Comparison of ENCODE assay signal across 19 mouse cellular contexts in genomic region chr1:42471846-42472494, GRCm38 (mm10).
DNase-seq lines count a peak whose midpoint lies in the region; ATAC-seq and TF ChIP-seq lines count a peak whose summit lies in the region.
"Had no signal": no experiment of that assay in that cellular context is flagged by ENCODE, and none has a peak within 500 bp of the region (broad histone marks: within the 10 kb centered on the region; RNA-seq: fewer than 3 reads in every experiment).

No protein-coding gene starts in this region.

- no peak for TF ChIP-seq CTCF in hindbrain, postnatal 0 days (IDR thresholded peaks at IDR 0.05; ENCODE audit: low read depth)

- H3K9me3 ChIP-seq in forebrain, embryonic 15.5 days = no peaks in the 10 kb centered on the region
- no peaks in the 10 kb centered on the region for H3K9me3 ChIP-seq in hindbrain, postnatal 0 days (ENCODE audit: low read length)
- no peaks in the 10 kb centered on the region for H3K9me3 ChIP-seq in neural tube, embryonic 12.5 days
- H3K9me3 ChIP-seq in heart, embryonic 10.5 days = no peaks in the 10 kb centered on the region
- H3K9me3 ChIP-seq: embryonic facial prominence, embryonic 13.5 days; heart, embryonic 13.5 days; limb, embryonic 15.5 days had no signal

- H3K27ac ChIP-seq in forebrain, embryonic 15.5 days (replicated peaks) = 0 out of 2 replicates have a peak overlapping the region, but pooled peaks have one; percentile 11
- no peak overlapping the region for H3K27ac ChIP-seq in hindbrain, postnatal 0 days
- H3K27ac ChIP-seq in neural tube, embryonic 12.5 days = peak overlapping the region; percentile 38; the same call in 1 of the 2 replicates
- H3K27ac ChIP-seq in heart, embryonic 10.5 days = no peak overlapping the region
- H3K27ac ChIP-seq: embryonic facial prominence, embryonic 13.5 days; heart, embryonic 13.5 days; limb, embryonic 15.5 days had no signal

- no peak overlapping the region for H3K4me3 ChIP-seq in forebrain, embryonic 15.5 days
- no peak overlapping the region for H3K4me3 ChIP-seq in hindbrain, postnatal 0 days (ENCODE audit: low read length)
- no peak overlapping the region for H3K4me3 ChIP-seq in neural tube, embryonic 12.5 days
- no peak overlapping the region for H3K4me3 ChIP-seq in heart, embryonic 10.5 days
- H3K4me3 ChIP-seq: embryonic facial prominence, embryonic 13.5 days; heart, embryonic 13.5 days; limb, embryonic 15.5 days had no signal

- 33% methylated on average over 10 of the region's 10 CpGs for WGBS in forebrain, embryonic 15.5 days
- WGBS in hindbrain, postnatal 0 days = 53% methylated on average over 10 of the region's 10 CpGs
- WGBS in neural tube, embryonic 12.5 days = 63% methylated on average over 10 of the region's 10 CpGs
- 82% methylated on average over 10 of the region's 10 CpGs for WGBS in heart, embryonic 10.5 days

- H3K4me1 ChIP-seq in forebrain, embryonic 15.5 days = peaks cover 30% of the 10 kb centered on the region
- no peaks in the 10 kb centered on the region for H3K4me1 ChIP-seq in hindbrain, postnatal 0 days (ENCODE audit: insufficient read depth, low read length)
- H3K4me1 ChIP-seq in neural tube, embryonic 12.5 days = peaks cover 13% of the 10 kb centered on the region
- H3K4me1 ChIP-seq in heart, embryonic 10.5 days = no peaks in the 10 kb centered on the region
- H3K4me1 ChIP-seq: embryonic facial prominence, embryonic 13.5 days; heart, embryonic 13.5 days; limb, embryonic 15.5 days had no signal

- 0 out of 2 replicates have a peak overlapping the region, but pooled peaks have one; percentile 3 for H3K9ac ChIP-seq in forebrain, embryonic 15.5 days (replicated peaks)
- no peak overlapping the region for H3K9ac ChIP-seq in hindbrain, postnatal 0 days (replicated peaks; ENCODE audit: low read length)
- H3K9ac ChIP-seq in neural tube, embryonic 12.5 days = no peak overlapping the region
- H3K9ac ChIP-seq: embryonic facial prominence, embryonic 13.5 days; heart, embryonic 13.5 days; limb, embryonic 15.5 days had no signal

- no peak for ATAC-seq in forebrain, embryonic 15.5 days (replicated peaks)
- 0 out of 2 replicates have a peak, but pooled peaks have one; percentile 5 for ATAC-seq in hindbrain, postnatal 0 days
- peak; percentile 34 for ATAC-seq in neural tube, embryonic 12.5 days (ENCODE audit: low FRiP score, low read depth)
- ATAC-seq: activated CD4-positive, CD25-positive, alpha-beta regulatory T cell, adult 4 months had no signal

- no peaks in the 10 kb centered on the region for H3K27me3 ChIP-seq in forebrain, embryonic 15.5 days
- no peaks in the 10 kb centered on the region for H3K27me3 ChIP-seq in hindbrain, postnatal 0 days (ENCODE audit: insufficient read depth, low read length)
- H3K27me3 ChIP-seq in neural tube, embryonic 12.5 days (replicated peaks) = no peaks in the 10 kb centered on the region
- H3K27me3 ChIP-seq in heart, embryonic 10.5 days (ENCODE audit: insufficient read depth, poor library complexity, severe bottlenecking) = no peaks in the 10 kb centered on the region
- H3K27me3 ChIP-seq: embryonic facial prominence, embryonic 13.5 days; heart, embryonic 13.5 days; limb, embryonic 15.5 days had no signal

- DNase-seq in layer of hippocampus, adult 9-11 months = peak; percentile 12
- DNase-seq in layer of hippocampus, postnatal 36 days = no peak
- DNase-seq in hindbrain, postnatal 0 days (ENCODE audit: low spot score) = no peak
- no peak for DNase-seq in urinary bladder, postnatal 36 days (ENCODE audit: low spot score in 2 of 2)
- DNase-seq in spleen, postnatal 36 days (ENCODE audit: low spot score in 2 of 2) = no peak
- no peak for DNase-seq in heart, embryonic 10.5 days (ENCODE audit: low spot score)
- DNase-seq: cerebellum, adult 9-10 months; heart, postnatal 4 days; kidney, adult 8-10 months; kidney, postnatal 25 days; lung, adult 18-20 months; retina, postnatal 1 day; thymus, adult 18-20 months had no signal

- peak overlapping the region; percentile 25; the same call in 1 of the 2 replicates for H3K4me2 ChIP-seq in forebrain, embryonic 15.5 days (replicated peaks)
- H3K4me2 ChIP-seq in hindbrain, postnatal 0 days (ENCODE audit: low read depth, low read length) = no peak overlapping the region
- H3K4me2 ChIP-seq in neural tube, embryonic 12.5 days (replicated peaks) = peak overlapping the region; percentile 35
- H3K4me2 ChIP-seq: embryonic facial prominence, embryonic 13.5 days; heart, embryonic 13.5 days; limb, embryonic 15.5 days had no signal

- no peaks in the 10 kb centered on the region for H3K36me3 ChIP-seq in forebrain, embryonic 15.5 days
- no peaks in the 10 kb centered on the region for H3K36me3 ChIP-seq in hindbrain, postnatal 0 days (ENCODE audit: insufficient read depth, low read length)
- H3K36me3 ChIP-seq in neural tube, embryonic 12.5 days = no peaks in the 10 kb centered on the region
- no peaks in the 10 kb centered on the region for H3K36me3 ChIP-seq in heart, embryonic 10.5 days
- H3K36me3 ChIP-seq: embryonic facial prominence, embryonic 13.5 days; heart, embryonic 13.5 days; limb, embryonic 15.5 days had no signal

Comparison
In these comparisons a context has a peak if more than half of its experiments do, and no peak if none do; other contexts are left out.
1. H3K27ac ChIP-seq: peak in forebrain, embryonic 15.5 days (single experiment) and neural tube, embryonic 12.5 days (single experiment); none in hindbrain, postnatal 0 days (single experiment) and heart, embryonic 10.5 days (single experiment).